Mouse (Mus musculus): ENCODE measurements around the gene Rpa1. TPM values are rescaled to one million over a fixed set of nuclear protein-coding genes. Genes with fewer than 3 reads are reported as not detected.

Rpa1 gene
- polyA plus RNA-seq, 1 experiment from 2014 or later: 119 TPM

- H3K27me3 ChIP-seq (ENCODE audit: control insufficient read depth, insufficient read depth, low read length): peaks cover 20% of the 10 kb centered on the region
- no peaks in the 10 kb centered on the region for H3K9me3 ChIP-seq (ENCODE audit: control insufficient read depth, low read length)
- H3K4me2 ChIP-seq (replicated peaks; ENCODE audit: low read depth, low read length): peak overlapping the region; percentile 46
- peak; percentile 26; the same call in 1 of the 2 replicates for ATAC-seq (ENCODE audit: low FRiP score, low TSS enrichment)
- no peak overlapping the region for H3K27ac ChIP-seq (ENCODE audit: low read depth, low read length)
- H3K9ac ChIP-seq (ENCODE audit: low read depth, low read length): peak overlapping the region; percentile 2; the same call in 1 of the 2 replicates
- WGBS: 14% methylated on average over 16 of the region's 16 CpGs
- peak overlapping the region; percentile 21 for H3K4me3 ChIP-seq (ENCODE audit: low read length)
- peaks cover 30% of the 10 kb centered on the region for H3K4me1 ChIP-seq (ENCODE audit: control insufficient read depth, insufficient read depth, low read length)
- no peaks in the 10 kb centered on the region for H3K36me3 ChIP-seq (ENCODE audit: control insufficient read depth, insufficient read depth, low read length)
Measured at GRCm38 (mm10) chr11:75279342-75280065, 68.6 kb downstream of the Rpa1 start.

- peak overlapping the region; percentile 2; the same call in 1 of the 2 replicates for H3K9ac ChIP-seq (ENCODE audit: low read depth, low read length)
- H3K4me1 ChIP-seq (ENCODE audit: control insufficient read depth, insufficient read depth, low read length): peaks cover 30% of the 10 kb centered on the region
- ATAC-seq (ENCODE audit: low FRiP score, low TSS enrichment): no peak
- H3K9me3 ChIP-seq (ENCODE audit: control insufficient read depth, low read length): no peaks in the 10 kb centered on the region
- H3K4me2 ChIP-seq (replicated peaks; ENCODE audit: low read depth, low read length): peak overlapping the region; percentile 46
- peak overlapping the region; percentile 21; the same call in 1 of the 2 replicates for H3K4me3 ChIP-seq (ENCODE audit: low read length)
- no peaks in the 10 kb centered on the region for H3K36me3 ChIP-seq (ENCODE audit: control insufficient read depth, insufficient read depth, low read length)
- no peak overlapping the region for H3K27ac ChIP-seq (ENCODE audit: low read depth, low read length)
- 15% methylated on average over 4 of the region's 4 CpGs for WGBS
- peaks cover 20% of the 10 kb centered on the region for H3K27me3 ChIP-seq (ENCODE audit: control insufficient read depth, insufficient read depth, low read length)
Measured at GRCm38 (mm10) chr11:75279013-75279341, 69.1 kb downstream of the Rpa1 start.

GRCm38 (mm10) chr11:75278115-75278514 is 70.0 kb downstream of the Rpa1 start:
- no peak overlapping the region for H3K27ac ChIP-seq (ENCODE audit: low read depth, low read length)
- peaks cover 30% of the 10 kb centered on the region for H3K4me1 ChIP-seq (ENCODE audit: control insufficient read depth, insufficient read depth, low read length)
- no peaks in the 10 kb centered on the region for H3K9me3 ChIP-seq (ENCODE audit: control insufficient read depth, low read length)
- peaks cover 16% of the 10 kb centered on the region for H3K27me3 ChIP-seq (ENCODE audit: control insufficient read depth, insufficient read depth, low read length)
- no peak overlapping the region for H3K4me2 ChIP-seq (replicated peaks; ENCODE audit: low read depth, low read length)
- H3K9ac ChIP-seq (ENCODE audit: low read depth, low read length): no peak overlapping the region
- H3K4me3 ChIP-seq (ENCODE audit: low read length): no peak overlapping the region
- WGBS: 76% methylated on average over 7 of the region's 7 CpGs
- H3K36me3 ChIP-seq (ENCODE audit: control insufficient read depth, insufficient read depth, low read length): no peaks in the 10 kb centered on the region
- no peak for ATAC-seq (ENCODE audit: low FRiP score, low TSS enrichment)

- Histone ChIP-seq H3K36me3 (ENCODE audit: control insufficient read depth, insufficient read depth, low read length) (no peaks in the 10 kb centered on the region), H3K9me3 (ENCODE audit: control insufficient read depth, low read length) (no peaks in the 10 kb centered on the region), H3K27me3 (ENCODE audit: control insufficient read depth, insufficient read depth, low read length) (no peaks in the 10 kb centered on the region; the same call in 1 of the 2 replicates), H3K9ac (ENCODE audit: low read depth, low read length) (peak overlapping the region; percentile 23; the same call in 1 of the 2 replicates), H3K4me1 (ENCODE audit: control insufficient read depth, insufficient read depth, low read length) (peaks cover 18% of the 10 kb centered on the region), H3K4me3 (ENCODE audit: low read length) (no peak overlapping the region), H3K27ac (ENCODE audit: low read depth, low read length) (no peak overlapping the region), H3K4me2 (replicated peaks; ENCODE audit: low read depth, low read length) (no peak overlapping the region; the same call in 1 of the 2 replicates)
- WGBS: 22% methylated on average over 6 of the region's 6 CpGs
- ATAC-seq (ENCODE audit: low FRiP score, low TSS enrichment): no peak
Measured at GRCm38 (mm10) chr11:75275035-75275434, 73.1 kb downstream of the Rpa1 start.

GRCm38 (mm10) chr11:75273466-75273865 is 74.7 kb downstream of the Rpa1 start:
- 23% methylated on average over 8 of the region's 8 CpGs for WGBS
- peaks cover 9% of the 10 kb centered on the region; the same call in 1 of the 2 replicates for H3K4me1 ChIP-seq (ENCODE audit: control insufficient read depth, insufficient read depth, low read length)

GRCm38 (mm10) chr11:75270985-75271434 is 77.1 kb downstream of the Rpa1 start:
- Histone ChIP-seq H3K4me1 (ENCODE audit: control insufficient read depth, insufficient read depth, low read length) (peaks cover 14% of the 10 kb centered on the region; the same call in 1 of the 2 replicates), H3K36me3 (ENCODE audit: control insufficient read depth, insufficient read depth, low read length) (no peaks in the 10 kb centered on the region), H3K4me3 (ENCODE audit: low read length) (no peak overlapping the region), H3K9me3 (ENCODE audit: control insufficient read depth, low read length) (no peaks in the 10 kb centered on the region), H3K9ac (ENCODE audit: low read depth, low read length) (no peak overlapping the region), H3K27ac (ENCODE audit: low read depth, low read length) (no peak overlapping the region), H3K4me2 (replicated peaks; ENCODE audit: low read depth, low read length) (no peak overlapping the region), H3K27me3 (ENCODE audit: control insufficient read depth, insufficient read depth, low read length) (no peaks in the 10 kb centered on the region; the same call in 1 of the 2 replicates)
- WGBS: 75% methylated on average over 7 of the region's 7 CpGs
- ATAC-seq (ENCODE audit: low FRiP score, low TSS enrichment): no peak

More at GRCm38 (mm10) chr11:75273466-75273865, 74.7 kb downstream of the Rpa1 start:
- H3K36me3 ChIP-seq (ENCODE audit: control insufficient read depth, insufficient read depth, low read length): no peaks in the 10 kb centered on the region
- ATAC-seq (ENCODE audit: low FRiP score, low TSS enrichment): no peak
- no peak overlapping the region for H3K4me3 ChIP-seq (ENCODE audit: low read length)
- no peaks in the 10 kb centered on the region for H3K9me3 ChIP-seq (ENCODE audit: control insufficient read depth, low read length)
- no peak overlapping the region for H3K4me2 ChIP-seq (replicated peaks; ENCODE audit: low read depth, low read length)
- no peaks in the 10 kb centered on the region; the same call in 1 of the 2 replicates for H3K27me3 ChIP-seq (ENCODE audit: control insufficient read depth, insufficient read depth, low read length)
- no peak overlapping the region for H3K27ac ChIP-seq (ENCODE audit: low read depth, low read length)
- no peak overlapping the region for H3K9ac ChIP-seq (ENCODE audit: low read depth, low read length)

GRCm38 (mm10) chr11:75270276-75270984 is 77.7 kb downstream of the Rpa1 start:
- Histone ChIP-seq H3K4me3 (ENCODE audit: low read length) (no peak overlapping the region), H3K27ac (ENCODE audit: low read depth, low read length) (no peak overlapping the region), H3K9me3 (ENCODE audit: control insufficient read depth, low read length) (no peaks in the 10 kb centered on the region), H3K36me3 (ENCODE audit: control insufficient read depth, insufficient read depth, low read length) (no peaks in the 10 kb centered on the region), H3K9ac (ENCODE audit: low read depth, low read length) (no peak overlapping the region), H3K4me1 (ENCODE audit: control insufficient read depth, insufficient read depth, low read length) (peaks cover 16% of the 10 kb centered on the region), H3K27me3 (ENCODE audit: control insufficient read depth, insufficient read depth, low read length) (no peaks in the 10 kb centered on the region; the same call in 1 of the 2 replicates), H3K4me2 (replicated peaks; ENCODE audit: low read depth, low read length) (no peak overlapping the region)
- no peak for ATAC-seq (ENCODE audit: low FRiP score, low TSS enrichment)
- 76% methylated on average over 8 of the region's 8 CpGs for WGBS

- H3K4me1 ChIP-seq (ENCODE audit: control insufficient read depth, insufficient read depth, low read length): peaks cover 14% of the 10 kb centered on the region
- ATAC-seq (ENCODE audit: low FRiP score, low TSS enrichment): no peak
- no peak overlapping the region for H3K27ac ChIP-seq (ENCODE audit: low read depth, low read length)
- no peaks in the 10 kb centered on the region for H3K9me3 ChIP-seq (ENCODE audit: control insufficient read depth, low read length)
- H3K36me3 ChIP-seq (ENCODE audit: control insufficient read depth, insufficient read depth, low read length): no peaks in the 10 kb centered on the region
- H3K4me2 ChIP-seq (replicated peaks; ENCODE audit: low read depth, low read length): no peak overlapping the region
- H3K9ac ChIP-seq (ENCODE audit: low read depth, low read length): no peak overlapping the region
- H3K27me3 ChIP-seq (ENCODE audit: control insufficient read depth, insufficient read depth, low read length): no peaks in the 10 kb centered on the region; the same call in 1 of the 2 replicates
- 91% methylated on average over 4 of the region's 4 CpGs for WGBS
- H3K4me3 ChIP-seq (ENCODE audit: low read length): no peak overlapping the region
Measured at GRCm38 (mm10) chr11:75269213-75269612, 78.9 kb downstream of the Rpa1 start.

- no peak for ATAC-seq (ENCODE audit: low FRiP score, low TSS enrichment)
- 80% methylated on average over 5 of the region's 5 CpGs for WGBS
- H3K4me1 ChIP-seq (ENCODE audit: control insufficient read depth, insufficient read depth, low read length): peaks cover 19% of the 10 kb centered on the region
- H3K27me3 ChIP-seq (ENCODE audit: control insufficient read depth, insufficient read depth, low read length): no peaks in the 10 kb centered on the region; the same call in 1 of the 2 replicates
- H3K9ac ChIP-seq (ENCODE audit: low read depth, low read length): no peak overlapping the region
- no peaks in the 10 kb centered on the region for H3K36me3 ChIP-seq (ENCODE audit: control insufficient read depth, insufficient read depth, low read length)
- no peak overlapping the region for H3K4me3 ChIP-seq (ENCODE audit: low read length)
- no peak overlapping the region for H3K27ac ChIP-seq (ENCODE audit: low read depth, low read length)
- no peak overlapping the region for H3K4me2 ChIP-seq (replicated peaks; ENCODE audit: low read depth, low read length)
- H3K9me3 ChIP-seq (ENCODE audit: control insufficient read depth, low read length): no peaks in the 10 kb centered on the region
Measured at GRCm38 (mm10) chr11:75268492-75268891, 79.6 kb downstream of the Rpa1 start.

All from kidney, embryonic 14.5 days (tissue).